Mouse (Mus musculus) megakaryocyte-erythroid progenitor cell, adult 5-6 weeks (primary cell): Measurements from ENCODE around the gene Rtbdn. TPM values are rescaled to one million over a fixed set of nuclear protein-coding genes. Genes with fewer than 3 reads are reported as not detected.
A peak's percentile ranks its signal among the peaks of the same experiment; 100 is the strongest.

Source experiments
- ATAC-seq: replicated peaks from 2 replicates; pipeline ENCODE4 v1.8.0; 2016; ENCODE audit warnings: mild to moderate bottlenecking, inconsistent platforms; ENCODE audit not compliant: severe bottlenecking, poor library complexity, low FRiP score, low TSS enrichment
- total RNA-seq, 2 experiments: library from RNA; stranded (forward) in 1 of 2; stranded (reverse) in 1 of 2; fragments of 200-1000, 215-1000 nt in 1 of 2; fragments of >200 nt in 1 of 2; fragmentation: Nextera tagmentation in 1 of 2; gene quantifications; 2 replicates each; pipeline ENCODE4 v1.2.3; 2014 to 2017

Gene Rtbdn
- total RNA-seq, 2 experiments from 2014 or later = not detected

DNA sequence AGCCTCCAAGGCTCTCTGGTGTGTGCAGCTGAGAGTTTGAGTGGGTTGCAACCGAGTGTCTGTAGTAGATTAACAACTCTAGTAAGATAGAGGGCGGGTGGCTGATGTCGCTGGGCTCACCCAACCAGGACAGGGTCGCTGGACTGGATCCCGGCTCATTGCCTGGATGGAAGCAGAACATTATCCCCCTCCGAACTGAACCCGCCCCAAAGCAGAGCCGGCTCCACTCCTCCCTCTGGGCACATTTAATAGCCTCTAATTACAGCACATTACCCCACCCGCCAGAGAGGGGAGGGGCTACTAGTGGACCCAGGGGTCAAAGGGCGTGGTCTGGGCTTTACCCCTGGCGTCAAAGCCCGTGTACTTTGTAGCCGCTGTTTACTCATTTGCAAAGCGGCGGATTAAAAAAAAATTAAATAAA is 42.5 kb downstream of the Rtbdn start:
- ATAC-seq = peak; percentile 8; the same call in 1 of the 2 replicates

GRCm38 (mm10) chr8:84989810-84990209 is 43.0 kb downstream of the Rtbdn start:
- ATAC-seq = peak; percentile 47; the same call in 1 of the 2 replicates

DNA sequence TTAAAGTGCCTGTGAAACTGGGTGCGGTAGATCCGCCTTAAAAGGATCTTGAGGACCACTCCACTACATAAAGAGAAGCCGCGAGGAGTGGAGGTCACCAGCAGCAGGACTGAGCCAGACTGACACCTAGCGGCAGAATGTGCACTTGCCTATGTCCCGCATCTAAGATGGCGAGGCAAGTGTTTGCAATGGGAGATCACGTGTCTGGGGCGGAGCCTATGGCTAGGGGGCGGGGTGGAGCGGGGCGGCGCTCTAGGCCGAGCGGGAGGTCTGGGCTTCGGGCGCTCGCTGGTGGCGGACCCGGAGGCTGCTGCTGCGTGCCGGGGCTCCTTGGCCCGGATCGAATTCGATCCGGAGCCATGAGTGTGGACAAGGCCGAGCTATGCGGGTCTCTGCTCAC is 43.6 kb downstream of the Rtbdn start, which contains the start of gene Hook2:
Hook2 (plus strand) TSS at position 255 of the 400 bp plus-strand sequence.
- ATAC-seq = peak; percentile 78

DNA sequence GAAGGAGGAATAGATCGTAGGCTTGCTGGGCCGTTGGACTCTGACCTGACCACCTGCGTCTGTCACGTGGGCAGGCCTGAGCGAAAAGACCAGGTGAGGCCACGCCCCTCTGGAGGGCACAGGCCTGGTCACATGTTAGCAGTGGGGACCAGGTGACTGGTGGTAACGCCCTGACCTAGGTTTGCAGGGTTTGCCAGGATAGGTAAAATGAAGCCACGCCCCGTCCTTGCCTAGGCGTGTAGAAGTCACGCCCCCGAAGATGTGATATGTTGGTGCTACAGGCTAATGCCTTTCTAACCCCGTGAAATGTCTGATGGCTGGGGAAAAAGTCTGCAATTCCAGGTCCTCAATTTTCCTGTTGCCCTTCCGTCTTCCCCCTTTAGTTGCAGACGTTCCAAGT is 44.0 kb downstream of the Rtbdn start:
- ATAC-seq = peak; percentile 27

- no peak for ATAC-seq
Observed at GRCm38 (mm10) chr8:84994375-84994774, 47.6 kb downstream of the Rtbdn start.

DNA sequence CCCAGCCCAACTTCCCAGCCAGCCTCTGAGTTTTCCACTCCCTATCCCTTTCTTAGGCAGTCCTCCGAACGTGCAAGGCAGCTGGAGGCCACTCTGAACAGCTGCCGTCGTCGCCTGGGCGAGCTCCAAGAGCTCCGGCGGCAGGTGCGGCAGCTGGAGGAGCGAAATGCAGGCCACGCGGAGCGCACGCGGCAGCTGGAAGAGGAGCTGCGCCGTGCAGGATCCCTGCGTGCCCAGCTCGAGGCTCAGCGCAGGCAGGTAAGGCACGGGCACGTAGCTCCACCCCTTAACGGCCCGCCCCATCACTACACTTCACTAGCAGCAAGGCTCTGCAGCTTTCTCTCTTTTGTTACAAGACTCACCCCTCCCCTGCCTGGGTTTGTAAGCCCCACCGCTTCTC is 48.9 kb downstream of the Rtbdn start:
- ATAC-seq = no peak

DNA sequence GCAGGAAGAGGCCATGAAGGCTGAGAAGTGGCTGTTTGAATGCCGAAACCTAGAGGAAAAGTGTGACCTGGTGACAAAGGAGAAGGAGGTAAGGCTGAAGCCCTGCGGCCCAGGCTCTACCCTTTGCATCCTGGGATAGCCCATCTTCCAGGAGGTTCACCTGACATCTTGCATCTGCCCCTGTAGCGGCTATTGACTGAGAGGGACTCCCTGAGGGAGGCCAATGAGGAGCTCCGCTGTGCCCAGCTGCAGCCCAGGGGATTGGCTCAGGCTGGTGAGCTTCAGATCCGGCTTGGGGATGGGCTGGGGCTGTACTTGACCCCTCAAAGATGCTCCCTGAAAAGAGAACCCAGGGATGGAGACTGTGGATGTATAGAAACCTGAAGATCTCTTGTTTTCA is 50.2 kb downstream of the Rtbdn start:
- no peak for ATAC-seq

DNA sequence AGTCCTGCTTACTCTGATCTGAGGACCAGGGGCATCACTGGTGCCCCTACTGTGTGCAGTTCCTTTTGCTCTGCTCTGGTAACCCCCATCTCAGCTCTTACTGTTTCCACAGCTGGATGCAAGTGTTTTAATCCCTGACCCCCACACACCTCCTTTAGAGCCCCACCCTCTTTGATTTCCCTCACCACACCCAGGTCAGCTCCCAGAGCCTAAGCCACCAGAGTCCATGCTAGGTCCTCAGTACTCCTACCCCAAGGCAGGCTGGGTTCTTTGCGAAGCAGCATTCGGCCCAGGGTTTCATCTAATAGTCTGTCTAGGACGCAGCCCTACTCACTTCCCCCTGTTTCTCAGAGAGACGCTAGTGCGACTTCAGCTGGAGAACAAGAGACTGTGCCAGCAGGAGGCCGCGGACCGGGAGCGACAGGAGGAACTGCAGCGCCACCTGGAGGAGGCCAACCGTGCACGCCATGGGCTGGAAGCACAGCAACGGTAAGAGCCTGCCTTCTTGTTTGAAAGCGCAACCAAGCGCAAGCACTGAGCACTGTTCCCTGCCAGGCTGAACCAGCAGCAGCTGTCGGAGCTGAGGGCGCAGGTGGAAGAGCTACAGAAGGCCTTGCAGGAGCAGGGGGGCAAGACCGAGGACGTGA is 51.0 kb downstream of the Rtbdn start:
- peak; percentile 95 for ATAC-seq

Other genes with a start within 250 kb of the Rtbdn start
- gene Lyl1, start 245.5 kb upstream of the Rtbdn start, total RNA-seq (2014; fragmentation: Nextera tagmentation) = 44.2 and 65.2 TPM in 2 replicates
- gene Lyl1, start 245.5 kb upstream of the Rtbdn start, total RNA-seq (2017) = 9.5 and 10.1 TPM in 2 replicates
- 25.7 and 28.1 TPM in 2 replicates for gene G430095P16Rik, start 224.0 kb upstream of the Rtbdn start, total RNA-seq (2014; fragmentation: Nextera tagmentation)
- 8.2 and 11.4 TPM in 2 replicates for gene G430095P16Rik, start 224.0 kb upstream of the Rtbdn start, total RNA-seq (2017)
- gene Nfix, start 146.6 kb upstream of the Rtbdn start, total RNA-seq (2014; fragmentation: Nextera tagmentation) = 73.4 and 79.7 TPM in 2 replicates
- gene Nfix, start 146.6 kb upstream of the Rtbdn start, total RNA-seq (2017) = 13.3 and 26.0 TPM in 2 replicates
- 4.7 TPM in 2 replicates for gene Dand5, start 124.2 kb upstream of the Rtbdn start, total RNA-seq (2014; fragmentation: Nextera tagmentation)
- gene Dand5, start 124.2 kb upstream of the Rtbdn start, total RNA-seq (2017) = 3.5 and 3.7 TPM in 2 replicates
- 28.3 and 31.1 TPM in 2 replicates for gene Gadd45gip1, start 115.5 kb upstream of the Rtbdn start, total RNA-seq (2014; fragmentation: Nextera tagmentation)
- 53.1 and 61.8 TPM in 2 replicates for gene Gadd45gip1, start 115.5 kb upstream of the Rtbdn start, total RNA-seq (2017)
- 94.8 and 151 TPM in 2 replicates for gene Rad23a, start 106.3 kb upstream of the Rtbdn start, total RNA-seq (2014; fragmentation: Nextera tagmentation)
- 38.4 and 43.7 TPM in 2 replicates for gene Rad23a, start 106.3 kb upstream of the Rtbdn start, total RNA-seq (2017)
- 286 and 320 TPM in 2 replicates for gene Calr, start 100.1 kb upstream of the Rtbdn start, total RNA-seq (2014; fragmentation: Nextera tagmentation)
- gene Calr, start 100.1 kb upstream of the Rtbdn start, total RNA-seq (2017) = 1,361 and 1,527 TPM in 2 replicates
- gene Farsa, start 90.0 kb upstream of the Rtbdn start, total RNA-seq (2014; fragmentation: Nextera tagmentation) = 101 and 104 TPM in 2 replicates
- 151 and 153 TPM in 2 replicates for gene Farsa, start 90.0 kb upstream of the Rtbdn start, total RNA-seq (2017)
- gene Syce2, start 74.9 kb upstream of the Rtbdn start, total RNA-seq (2014; fragmentation: Nextera tagmentation) = 101 and 135 TPM in 2 replicates
- 98.9 and 102 TPM in 2 replicates for gene Syce2, start 74.9 kb upstream of the Rtbdn start, total RNA-seq (2017)
- 34.7 and 51.0 TPM in 2 replicates for gene Gcdh, start 53.1 kb upstream of the Rtbdn start, total RNA-seq (2014; fragmentation: Nextera tagmentation)
- gene Gcdh, start 53.1 kb upstream of the Rtbdn start, total RNA-seq (2017) = 37.0 and 42.9 TPM in 2 replicates
- gene Klf1, start 45.1 kb upstream of the Rtbdn start, total RNA-seq (2014; fragmentation: Nextera tagmentation) = 193 and 197 TPM in 2 replicates
- 162 and 228 TPM in 2 replicates for gene Klf1, start 45.1 kb upstream of the Rtbdn start, total RNA-seq (2017)
- 29.1 and 38.8 TPM in 2 replicates for gene Dnase2a, start 38.4 kb upstream of the Rtbdn start, total RNA-seq (2014; fragmentation: Nextera tagmentation)
- 26.7 and 42.2 TPM in 2 replicates for gene Dnase2a, start 38.4 kb upstream of the Rtbdn start, total RNA-seq (2017)
- 0.45 TPM in 1 of 2 replicates, not detected in the other for gene Mast1, start 9.6 kb upstream of the Rtbdn start, total RNA-seq (2014; fragmentation: Nextera tagmentation)
- 0.42 TPM in 1 of 2 replicates, not detected in the other for gene Mast1, start 9.6 kb upstream of the Rtbdn start, total RNA-seq (2017)
- not detected in 2 replicates for gene Gm49661, start 22.4 kb downstream of the Rtbdn start, total RNA-seq (2014; fragmentation: Nextera tagmentation)
- gene Gm49661, start 22.4 kb downstream of the Rtbdn start, total RNA-seq (2017) = not detected in 2 replicates
- gene Prdx2, start 22.6 kb downstream of the Rtbdn start, total RNA-seq (2014; fragmentation: Nextera tagmentation) = 898 and 1,004 TPM in 2 replicates
- gene Prdx2, start 22.6 kb downstream of the Rtbdn start, total RNA-seq (2017) = 1,011 and 1,021 TPM in 2 replicates
- 198 and 202 TPM in 2 replicates for gene Rnaseh2a, start 22.8 kb downstream of the Rtbdn start, total RNA-seq (2014; fragmentation: Nextera tagmentation)
- gene Rnaseh2a, start 22.8 kb downstream of the Rtbdn start, total RNA-seq (2017) = 119 and 151 TPM in 2 replicates
- gene Junb, start 31.7 kb downstream of the Rtbdn start, total RNA-seq (2014; fragmentation: Nextera tagmentation) = 4.1 and 8.0 TPM in 2 replicates
- 57.8 and 74.2 TPM in 2 replicates for gene Junb, start 31.7 kb downstream of the Rtbdn start, total RNA-seq (2017)
- gene Hook2, start 43.6 kb downstream of the Rtbdn start, total RNA-seq (2014; fragmentation: Nextera tagmentation) = 7.7 and 9.6 TPM in 2 replicates
- 11.0 and 19.9 TPM in 2 replicates for gene Hook2, start 43.6 kb downstream of the Rtbdn start, total RNA-seq (2017)
- gene Best2, start 67.5 kb downstream of the Rtbdn start, total RNA-seq (2014; fragmentation: Nextera tagmentation) = not detected in 2 replicates
- not detected in 2 replicates for gene Best2, start 67.5 kb downstream of the Rtbdn start, total RNA-seq (2017)
- 77.3 and 82.3 TPM in 2 replicates for gene Asna1, start 78.3 kb downstream of the Rtbdn start, total RNA-seq (2014; fragmentation: Nextera tagmentation)
- 48.6 and 73.5 TPM in 2 replicates for gene Asna1, start 78.3 kb downstream of the Rtbdn start, total RNA-seq (2017)
- gene Trir, start 79.8 kb downstream of the Rtbdn start, total RNA-seq (2014; fragmentation: Nextera tagmentation) = 137 and 159 TPM in 2 replicates
- 342 and 455 TPM in 2 replicates for gene Trir, start 79.8 kb downstream of the Rtbdn start, total RNA-seq (2017)
- gene Tnpo2, start 89.9 kb downstream of the Rtbdn start, total RNA-seq (2014; fragmentation: Nextera tagmentation) = 42.2 and 68.5 TPM in 2 replicates
- 20.3 and 28.3 TPM in 2 replicates for gene Tnpo2, start 89.9 kb downstream of the Rtbdn start, total RNA-seq (2017)
- 11.0 and 21.1 TPM in 2 replicates for gene Fbxw9, start 113.1 kb downstream of the Rtbdn start, total RNA-seq (2014; fragmentation: Nextera tagmentation)
- 1.4 and 5.8 TPM in 2 replicates for gene Fbxw9, start 113.1 kb downstream of the Rtbdn start, total RNA-seq (2017)
- gene Gm5741, start 121.0 kb downstream of the Rtbdn start, total RNA-seq (2014; fragmentation: Nextera tagmentation) = not detected in 2 replicates
- gene Gm5741, start 121.0 kb downstream of the Rtbdn start, total RNA-seq (2017) = not detected in 2 replicates
- gene Dhps, start 124.8 kb downstream of the Rtbdn start, total RNA-seq (2014; fragmentation: Nextera tagmentation) = 69.1 and 99.2 TPM in 2 replicates
- 15.0 and 17.6 TPM in 2 replicates for gene Dhps, start 124.8 kb downstream of the Rtbdn start, total RNA-seq (2017)
- gene Wdr83os, start 133.7 kb downstream of the Rtbdn start, total RNA-seq (2014; fragmentation: Nextera tagmentation) = 172 and 250 TPM in 2 replicates
- gene Wdr83os, start 133.7 kb downstream of the Rtbdn start, total RNA-seq (2017) = 40.4 and 61.3 TPM in 2 replicates
- 50.1 and 102 TPM in 2 replicates for gene Wdr83, start 134.3 kb downstream of the Rtbdn start, total RNA-seq (2014; fragmentation: Nextera tagmentation)
- gene Wdr83, start 134.3 kb downstream of the Rtbdn start, total RNA-seq (2017) = 23.1 and 25.2 TPM in 2 replicates
- 30.8 and 30.9 TPM in 2 replicates for gene Man2b1, start 136.3 kb downstream of the Rtbdn start, total RNA-seq (2014; fragmentation: Nextera tagmentation)
- 9.8 and 13.8 TPM in 2 replicates for gene Man2b1, start 136.3 kb downstream of the Rtbdn start, total RNA-seq (2017)
- not detected in 2 replicates for gene Zfp791, start 176.1 kb downstream of the Rtbdn start, total RNA-seq (2014; fragmentation: Nextera tagmentation)
- gene Zfp791, start 176.1 kb downstream of the Rtbdn start, total RNA-seq (2017) = not detected in 2 replicates
- gene Cks1brt, start 204.9 kb downstream of the Rtbdn start, total RNA-seq (2014; fragmentation: Nextera tagmentation) = not detected in 2 replicates
- not detected in 2 replicates for gene Cks1brt, start 204.9 kb downstream of the Rtbdn start, total RNA-seq (2017)